Mouse (Mus musculus) left cerebral cortex, adult 8-10 months (tissue): ENCODE measurements around the gene Dtnb. TPM values are rescaled to one million over a fixed set of nuclear protein-coding genes. Genes with fewer than 3 reads are reported as not detected.
"Not testable (repeated sequence)": the region's sequence is repeated elsewhere in the genome, so short reads cannot be mapped to it uniquely, and the experiment has no call there.

Source experiments
- DNase-seq, 2 experiments: peaks; one replicate each; pipeline ENCODE4 v3.0.0; 2022; ENCODE audit warnings: low spot score in 2 of 2
- total RNA-seq, 4 experiments: library from RNA; stranded (reverse); gene quantifications; 2 replicates each; pipeline ENCODE4 v1.2.4; 2022

Dtnb gene
- total RNA-seq, 4 experiments from 2014 or later = 117 to 137 (median 128) TPM

DNA sequence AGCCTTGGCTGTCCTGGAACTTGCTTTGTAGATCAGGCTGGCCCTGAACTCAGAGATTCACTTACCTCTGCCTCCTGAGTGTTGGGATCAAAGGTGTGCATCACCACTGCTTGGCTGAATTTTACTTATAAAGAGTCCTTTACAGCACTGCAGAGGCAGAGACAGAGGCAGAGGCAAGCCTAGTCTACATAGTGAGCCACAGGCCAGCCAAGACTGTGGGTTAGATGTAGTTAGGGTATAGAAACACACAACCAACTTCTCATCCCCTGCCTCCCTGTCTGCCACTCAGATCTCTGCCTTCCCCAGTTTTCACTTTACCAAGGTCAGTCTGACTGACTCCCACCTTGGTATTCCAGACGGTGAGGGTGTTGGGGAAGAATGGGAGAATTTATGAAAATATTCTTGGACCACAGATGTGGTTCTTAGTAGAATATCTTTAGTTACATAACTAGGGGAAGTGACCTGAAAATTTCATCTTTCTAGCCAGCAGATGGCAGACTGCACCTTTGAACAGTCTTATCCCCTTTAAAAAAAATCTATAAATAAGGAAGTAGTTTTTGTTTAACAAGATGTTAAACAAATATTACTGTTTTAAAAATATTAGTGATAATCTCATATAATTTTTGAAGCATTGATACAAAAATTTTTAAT lies 88.9 kb downstream of the Dtnb start:
- no peak for DNase-seq

DNA sequence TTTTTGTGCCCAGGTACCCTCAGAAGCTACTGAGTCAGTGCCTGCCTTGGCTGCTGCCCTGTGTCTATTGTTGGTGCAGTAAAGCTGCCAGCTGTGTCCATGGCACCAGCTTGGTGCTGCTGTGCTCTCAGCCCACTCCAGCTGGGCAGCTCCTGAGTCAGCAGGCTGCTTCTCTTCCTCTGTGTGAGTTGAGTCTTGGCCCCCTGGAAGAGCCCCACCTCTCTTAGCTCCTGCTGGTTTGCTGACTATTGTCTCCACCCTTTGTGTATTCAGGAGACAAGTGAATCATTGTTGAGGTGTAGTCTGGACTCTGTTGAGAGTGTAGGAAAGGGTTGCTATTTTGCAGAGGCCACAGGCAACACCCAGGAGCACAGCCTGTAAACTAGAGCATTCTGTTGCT lies 90.5 kb downstream of the Dtnb start:
- peak in 1 of 2 experiments; percentile 59 for DNase-seq

GRCm38 (mm10) chr12:3663386-3663785 lies 91.2 kb downstream of the Dtnb start:
- no peak for DNase-seq

DNA sequence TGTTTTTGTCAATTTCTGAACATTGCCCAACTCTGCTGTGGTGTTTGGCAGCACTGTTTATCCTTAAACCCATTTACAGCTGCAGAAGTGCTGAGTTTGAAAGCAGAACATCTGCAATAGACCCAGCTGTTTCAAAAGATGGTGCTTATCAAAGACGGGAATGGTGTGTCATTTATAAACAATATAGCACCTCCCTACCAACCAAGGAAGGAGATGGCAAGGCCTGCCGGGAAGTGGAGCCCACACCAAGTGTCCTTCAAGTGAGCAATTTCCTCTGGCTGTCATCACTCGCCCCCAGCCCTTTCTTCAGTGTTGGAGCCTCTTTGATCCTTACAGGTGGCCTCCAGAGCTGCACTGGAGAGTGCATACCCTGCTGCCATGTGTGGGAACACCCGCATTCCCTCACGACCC lies 97.8 kb downstream of the Dtnb start:
- no peak for DNase-seq

- no peak for DNase-seq
These were observed 98.9 kb downstream of the Dtnb start for GRCm38 (mm10) chr12:3671117-3671516.

GRCm38 (mm10) chr12:3672786-3673185 lies 100.6 kb downstream of the Dtnb start:
- no peak for DNase-seq

- no peak for DNase-seq
These were observed 101.7 kb downstream of the Dtnb start for GRCm38 (mm10) chr12:3673886-3674285.

DNA sequence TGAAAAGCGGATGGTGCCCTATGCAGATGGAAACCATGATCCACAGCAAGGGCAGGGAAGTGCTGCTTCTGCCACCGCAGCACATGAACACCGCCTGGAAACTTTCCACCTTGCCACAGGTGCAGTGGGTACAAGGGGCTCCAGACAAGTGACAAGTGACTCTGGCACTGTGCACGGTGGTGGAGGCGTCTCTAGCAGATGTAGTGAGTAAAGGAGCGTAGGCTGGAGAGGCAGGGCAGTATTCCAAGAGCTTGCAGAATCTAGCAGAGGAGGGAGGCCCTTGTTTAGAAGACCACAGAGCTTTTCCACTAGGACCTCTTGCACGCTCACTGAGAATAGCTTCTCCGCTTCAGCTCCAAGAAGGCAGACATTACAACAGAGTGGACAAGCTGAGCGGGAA lies 102.7 kb downstream of the Dtnb start:
- peak; percentile 47 to 93 for DNase-seq

- no peak for DNase-seq
These were observed 108.5 kb downstream of the Dtnb start for GRCm38 (mm10) chr12:3680721-3681120.

- no peak for DNase-seq
These were observed 110.9 kb downstream of the Dtnb start for GRCm38 (mm10) chr12:3683041-3683440.

DNA sequence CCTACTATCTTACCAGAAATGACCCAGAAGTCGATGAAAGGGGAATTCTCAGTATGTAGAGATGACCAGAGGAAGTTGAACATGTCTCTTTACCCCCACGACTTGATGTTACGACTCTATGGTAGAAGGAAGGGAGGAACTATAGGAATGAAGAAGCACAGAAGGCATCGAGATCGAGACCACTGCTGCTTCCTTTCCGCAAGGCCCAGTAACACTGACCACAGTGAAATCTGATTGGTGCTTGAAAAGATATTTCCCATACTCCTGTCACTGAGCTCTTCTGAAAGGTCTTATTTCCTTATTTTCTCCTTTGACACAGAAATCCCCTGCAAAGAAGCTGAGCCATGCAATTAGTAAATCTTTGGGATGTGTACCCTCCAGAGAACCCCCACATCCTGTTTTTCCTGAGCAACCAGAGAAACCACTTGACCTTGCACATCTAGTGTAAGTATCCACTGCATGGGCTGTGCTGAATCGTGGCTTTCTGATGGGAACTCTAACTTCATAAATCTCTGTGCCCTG lies 114.3 kb downstream of the Dtnb start:
- DNase-seq = no peak

- not testable (repeated sequence) for DNase-seq
These were observed 118.8 kb downstream of the Dtnb start for GRCm38 (mm10) chr12:3690926-3691529.

DNA sequence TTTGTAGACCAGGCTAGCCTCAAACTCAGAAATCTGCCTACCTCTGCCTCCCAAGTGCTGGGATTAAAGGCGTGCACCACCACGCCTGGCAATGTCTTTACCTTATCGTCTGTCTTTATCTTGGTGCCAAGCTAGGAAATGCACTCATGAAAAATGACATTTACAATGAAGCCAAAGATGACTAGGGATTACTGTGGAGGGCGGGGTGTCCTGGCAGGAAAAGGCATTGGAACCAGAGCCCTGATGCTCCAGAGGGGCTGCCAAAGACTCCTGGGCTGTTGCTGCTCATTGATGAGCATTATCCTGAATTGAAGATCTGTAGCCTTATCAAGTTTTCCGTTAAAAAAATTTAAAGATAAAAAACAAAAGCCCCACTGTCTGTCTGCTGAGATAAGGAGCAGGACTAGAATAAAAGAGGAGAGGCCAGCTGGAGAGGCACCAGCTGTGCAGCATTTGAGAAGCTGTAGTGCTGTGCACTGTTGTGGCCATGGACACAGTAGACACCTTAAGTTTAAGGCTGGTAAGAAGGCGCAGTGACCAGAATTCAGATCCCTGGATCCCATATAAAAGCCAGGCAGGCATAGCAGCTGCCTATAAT lies 120.7 kb downstream of the Dtnb start:
- no peak for DNase-seq

DNA sequence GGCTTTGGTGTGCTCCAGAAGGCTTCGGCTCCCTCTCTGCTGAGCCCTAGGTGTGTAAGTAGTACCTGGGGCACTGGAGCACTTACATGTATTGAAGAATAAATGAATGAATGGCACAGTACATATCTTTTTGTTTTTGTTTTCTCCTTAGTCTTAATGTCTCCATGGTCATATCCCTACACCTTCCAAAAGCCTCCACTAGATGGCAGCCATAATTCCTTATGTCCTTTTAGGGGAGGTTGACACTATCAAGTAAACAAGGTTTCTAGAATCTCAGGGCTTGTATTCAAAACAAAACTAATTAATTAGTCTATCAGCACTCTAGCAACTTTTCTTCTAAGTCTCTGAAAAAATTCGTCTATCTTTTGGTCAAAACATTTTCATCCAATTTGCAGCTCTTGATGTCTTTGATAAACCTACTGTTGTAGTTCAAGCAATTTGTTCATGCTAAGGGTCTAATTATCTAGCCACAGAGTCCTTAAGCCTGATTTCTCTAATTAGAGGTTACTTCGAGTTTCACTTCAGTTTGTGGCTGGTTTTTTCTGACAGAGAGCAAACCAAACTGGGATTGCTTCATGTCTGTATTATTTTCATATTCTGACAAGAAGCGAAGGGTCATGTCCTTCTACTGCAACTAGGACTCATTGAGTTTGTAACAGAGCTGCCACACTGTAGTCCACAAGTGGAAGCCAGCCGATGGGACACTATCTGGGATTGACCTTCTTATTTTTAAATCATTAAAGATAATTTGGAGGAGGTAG lies 123.7 kb downstream of the Dtnb start:
- DNase-seq = no peak

DNA sequence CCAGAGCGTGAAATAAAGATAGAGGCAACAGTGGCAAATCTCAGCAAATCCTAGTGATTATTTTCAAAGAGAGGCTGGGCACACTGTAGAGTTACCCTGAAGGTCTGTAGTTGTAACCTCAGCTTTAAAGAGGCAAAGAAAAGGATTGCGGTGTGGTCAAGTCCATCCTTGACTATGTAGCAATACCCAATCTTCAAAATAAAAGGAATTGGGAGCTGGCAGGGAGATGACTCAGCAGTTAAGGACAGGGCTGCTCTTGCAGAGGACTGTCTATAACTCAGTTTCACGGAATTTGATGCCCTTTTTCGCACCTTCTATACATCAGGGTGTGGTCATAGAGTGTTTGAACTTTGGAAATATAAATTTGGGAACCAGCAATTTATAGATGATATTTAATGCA lies 128.3 kb downstream of the Dtnb start:
- DNase-seq = no peak

GRCm38 (mm10) chr12:3702903-3703302 lies 130.7 kb downstream of the Dtnb start:
- DNase-seq = no peak

DNA sequence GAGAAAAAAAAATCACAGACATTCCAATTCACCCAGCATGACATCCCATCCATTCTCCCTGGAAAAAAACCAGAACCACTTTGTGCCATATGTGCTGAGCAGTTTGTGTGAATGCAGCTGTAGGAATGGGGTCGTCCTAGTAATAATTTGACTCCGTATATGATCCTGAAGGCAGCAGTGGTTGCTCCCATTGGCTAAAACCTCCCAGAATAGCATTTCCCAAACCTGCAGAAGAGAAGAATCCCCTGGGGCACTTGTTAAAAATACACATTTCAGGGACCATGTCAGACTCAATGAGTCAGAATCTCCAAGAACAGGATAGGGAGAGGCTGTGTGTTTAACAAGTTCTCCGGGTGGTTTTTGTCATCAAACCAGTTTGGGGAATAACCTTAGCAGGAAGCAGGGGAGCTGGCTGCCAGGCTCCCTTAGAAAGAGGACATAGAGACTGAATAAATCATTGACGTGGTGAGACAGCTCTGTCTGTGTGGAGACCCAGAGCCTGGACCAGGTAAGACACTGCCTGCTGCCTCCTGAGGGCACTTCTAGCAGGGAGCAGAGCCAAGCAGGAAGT lies 147.1 kb downstream of the Dtnb start:
- no peak for DNase-seq

- no peak for DNase-seq
These were observed 148.3 kb downstream of the Dtnb start for GRCm38 (mm10) chr12:3720527-3720926.

- DNase-seq = no peak
These were observed 151.6 kb downstream of the Dtnb start for GRCm38 (mm10) chr12:3723762-3724161.

GRCm38 (mm10) chr12:3724822-3725370 lies 152.7 kb downstream of the Dtnb start:
- DNase-seq = no peak

DNA sequence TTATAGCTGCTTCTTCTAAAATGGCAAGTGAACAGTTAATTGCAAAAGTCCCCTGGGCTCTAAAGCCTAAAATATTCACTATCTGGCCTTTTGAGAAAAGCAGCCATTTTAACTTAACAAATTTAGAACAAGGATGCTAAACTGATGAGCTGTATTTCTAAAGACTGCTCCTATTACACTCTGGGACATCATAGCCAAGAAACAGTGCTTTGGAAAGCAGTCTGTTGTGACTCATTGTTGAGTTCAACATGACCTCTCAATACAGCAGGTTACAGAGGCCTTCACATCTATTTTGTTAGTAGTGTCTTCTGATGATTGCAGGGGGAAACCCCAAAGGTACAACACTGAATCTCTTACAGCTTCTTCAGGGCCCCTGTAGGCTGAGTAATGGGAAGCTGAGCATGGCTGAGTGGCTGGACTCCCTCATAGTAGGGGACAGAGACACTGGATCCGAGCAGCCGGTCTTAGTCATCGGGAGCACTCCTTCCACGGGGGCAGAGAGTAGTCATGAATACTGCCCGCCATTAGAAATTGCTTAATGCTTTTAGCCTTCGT lies 157.4 kb downstream of the Dtnb start:
- DNase-seq = no peak
